ENCODE assay signal across 11 mouse cellular contexts in genomic region chr3:83099139-83099538, GRCm38 (mm10). TPM values are rescaled to one million over a fixed set of nuclear protein-coding genes. Genes with fewer than 3 reads are reported as not detected.
DNase-seq lines count a peak whose midpoint lies in the region; ATAC-seq and TF ChIP-seq lines count a peak whose summit lies in the region.
"Had no signal": no experiment of that assay in that cellular context is flagged by ENCODE, and none has a peak within 500 bp of the region (broad histone marks: within the 10 kb centered on the region; RNA-seq: fewer than 3 reads in every experiment).

No protein-coding gene starts in this region.

- no peak for DNase-seq in kidney, adult 11 months
- DNase-seq in hindbrain, postnatal 0 days (ENCODE audit: low spot score): no peak
- DNase-seq in adrenal gland, postnatal 36 days: no peak
- no peak for DNase-seq in c-Kit-positive CD71-positive TER-119-positive erythroid progenitor cells, embryonic 14.5 days (ENCODE audit: low spot score)
- no peak for DNase-seq in kidney, adult 9 months
- DNase-seq: cerebellum, adult 11-12 months had no signal

- H3K4me3 ChIP-seq in kidney, embryonic 16.5 days (ENCODE audit: low read length): peak overlapping the region; percentile 24
- peak overlapping the region; percentile 29 for H3K4me3 ChIP-seq in forebrain, embryonic 13.5 days
- H3K4me3 ChIP-seq in hindbrain, postnatal 0 days (ENCODE audit: low read length): peak overlapping the region; percentile 31
- peak overlapping the region; percentile 28 for H3K4me3 ChIP-seq in neural tube, embryonic 13.5 days
- H3K4me3 ChIP-seq: liver, embryonic 12.5 days had no signal

- peaks cover 7% of the 10 kb centered on the region; the same call in 1 of the 2 replicates for H3K27me3 ChIP-seq in kidney, embryonic 16.5 days (ENCODE audit: insufficient read depth, low read length)
- H3K27me3 ChIP-seq in forebrain, embryonic 13.5 days: peaks cover 45% of the 10 kb centered on the region
- H3K27me3 ChIP-seq in hindbrain, postnatal 0 days (ENCODE audit: insufficient read depth, low read length): no peaks in the 10 kb centered on the region
- peaks cover 9% of the 10 kb centered on the region; the same call in 1 of the 2 replicates for H3K27me3 ChIP-seq in neural tube, embryonic 13.5 days
- H3K27me3 ChIP-seq: liver, embryonic 12.5 days had no signal

- no peak for ATAC-seq in kidney, embryonic 16.5 days (ENCODE audit: low FRiP score, low TSS enrichment)
- peak; percentile 26; the same call in 1 of the 2 replicates for ATAC-seq in forebrain, embryonic 13.5 days
- peak; percentile 21; the same call in 1 of the 2 replicates for ATAC-seq in hindbrain, postnatal 0 days
- peak; percentile 58; the same call in 1 of the 2 replicates for ATAC-seq in neural tube, embryonic 13.5 days (ENCODE audit: low read depth)
- ATAC-seq: liver, embryonic 12.5 days had no signal

- no peaks in the 10 kb centered on the region for H3K9me3 ChIP-seq in kidney, embryonic 16.5 days (ENCODE audit: low read length)
- H3K9me3 ChIP-seq in forebrain, embryonic 13.5 days (replicated peaks): no peaks in the 10 kb centered on the region
- no peaks in the 10 kb centered on the region for H3K9me3 ChIP-seq in hindbrain, postnatal 0 days (ENCODE audit: low read length)
- no peaks in the 10 kb centered on the region for H3K9me3 ChIP-seq in neural tube, embryonic 13.5 days
- H3K9me3 ChIP-seq: liver, embryonic 12.5 days had no signal

- no peak overlapping the region for H3K27ac ChIP-seq in kidney, embryonic 16.5 days (ENCODE audit: low read length)
- H3K27ac ChIP-seq in forebrain, embryonic 13.5 days: peak overlapping the region; percentile 77
- H3K27ac ChIP-seq in hindbrain, postnatal 0 days: peak overlapping the region; percentile 45; the same call in 1 of the 2 replicates
- peak overlapping the region; percentile 50 for H3K27ac ChIP-seq in neural tube, embryonic 13.5 days (replicated peaks)
- H3K27ac ChIP-seq: liver, embryonic 12.5 days had no signal

- whole genome bisulfite sequencing in kidney, embryonic 16.5 days: 97% methylated on average over 1 of the region's 1 CpGs
- 79% methylated on average over 1 of the region's 1 CpGs for WGBS in forebrain, embryonic 13.5 days
- WGBS in hindbrain, postnatal 0 days: 52% methylated on average over 1 of the region's 1 CpGs
- WGBS in neural tube, embryonic 13.5 days: 69% methylated on average over 1 of the region's 1 CpGs

- no peaks in the 10 kb centered on the region for H3K36me3 ChIP-seq in kidney, embryonic 16.5 days (ENCODE audit: insufficient read depth, low read length)
- H3K36me3 ChIP-seq in forebrain, embryonic 13.5 days (ENCODE audit: poor library complexity, severe bottlenecking): no peaks in the 10 kb centered on the region
- H3K36me3 ChIP-seq in hindbrain, postnatal 0 days (ENCODE audit: insufficient read depth, low read length): no peaks in the 10 kb centered on the region
- no peaks in the 10 kb centered on the region for H3K36me3 ChIP-seq in neural tube, embryonic 13.5 days
- H3K36me3 ChIP-seq: liver, embryonic 12.5 days had no signal

- H3K4me2 ChIP-seq in kidney, embryonic 16.5 days (replicated peaks; ENCODE audit: low read depth, low read length): peak overlapping the region; percentile 52
- H3K4me2 ChIP-seq in forebrain, embryonic 13.5 days: peak overlapping the region; percentile 58
- H3K4me2 ChIP-seq in hindbrain, postnatal 0 days (ENCODE audit: low read depth, low read length): peak overlapping the region; percentile 61
- H3K4me2 ChIP-seq in neural tube, embryonic 13.5 days: peak overlapping the region; percentile 55

- no peak overlapping the region for H3K9ac ChIP-seq in kidney, embryonic 16.5 days (replicated peaks; ENCODE audit: low read length)
- peak overlapping the region; percentile 50 for H3K9ac ChIP-seq in forebrain, embryonic 13.5 days
- 0 out of 2 replicates have a peak overlapping the region, but pooled peaks have one; percentile 25 for H3K9ac ChIP-seq in hindbrain, postnatal 0 days (replicated peaks; ENCODE audit: low read length)
- H3K9ac ChIP-seq in neural tube, embryonic 13.5 days: peak overlapping the region; percentile 60
- H3K9ac ChIP-seq: liver, embryonic 12.5 days had no signal

- TF ChIP-seq CTCF in hindbrain, postnatal 0 days (IDR thresholded peaks at IDR 0.05; ENCODE audit: low read depth): no peak

- H3K4me1 ChIP-seq in kidney, embryonic 16.5 days (ENCODE audit: insufficient read depth, low read length): 0 out of 2 replicates have a peak, but pooled peaks cover 3% of the 10 kb centered on the region
- H3K4me1 ChIP-seq in forebrain, embryonic 13.5 days: peaks cover 26% of the 10 kb centered on the region
- H3K4me1 ChIP-seq in hindbrain, postnatal 0 days (ENCODE audit: insufficient read depth, low read length): peaks cover 6% of the 10 kb centered on the region
- peaks cover 34% of the 10 kb centered on the region for H3K4me1 ChIP-seq in neural tube, embryonic 13.5 days (replicated peaks)
- H3K4me1 ChIP-seq: liver, embryonic 12.5 days had no signal

RNA-seq across cellular contexts. Expression of gene Dchs2, which starts 28.6 kb away (rescaled TPM):
- polyA plus RNA-seq in kidney, embryonic 16.5 days (2015; fragmentation: Nextera tagmentation; extraction: Ambion mirVana): 0.10 and 0.12 TPM in 2 replicates
- 0.12 and 0.13 TPM in 2 replicates for polyA plus RNA-seq in forebrain, embryonic 13.5 days (2015; fragmentation: Nextera tagmentation; extraction: Ambion mirVana)
- total RNA-seq in hindbrain, postnatal 0 days (2014; rRNA removed): 10.5 and 11.1 TPM in 2 replicates
- 0.48 and 0.55 TPM in 2 replicates for polyA plus RNA-seq in hindbrain, postnatal 0 days (2015; fragmentation: Nextera tagmentation; extraction: Ambion mirVana)
- polyA plus RNA-seq in neural tube, embryonic 13.5 days (2015; fragmentation: Nextera tagmentation; extraction: Ambion mirVana): 0.77 and 0.90 TPM in 2 replicates
- under 1 TPM; 0.46 to 0.73 TPM for total RNA-seq in adrenal gland, postnatal 36 days (2021)

RNA-seq across cellular contexts. Expression of gene Plrg1, which starts 43.8 kb away (rescaled TPM):
- polyA plus RNA-seq in kidney, embryonic 16.5 days (2015; fragmentation: Nextera tagmentation; extraction: Ambion mirVana): 103 and 108 TPM in 2 replicates
- polyA plus RNA-seq in forebrain, embryonic 13.5 days (2015; fragmentation: Nextera tagmentation; extraction: Ambion mirVana): 121 and 123 TPM in 2 replicates
- 62.7 and 71.2 TPM in 2 replicates for total RNA-seq in hindbrain, postnatal 0 days (2014; rRNA removed)
- 74.8 and 77.7 TPM in 2 replicates for polyA plus RNA-seq in hindbrain, postnatal 0 days (2015; fragmentation: Nextera tagmentation; extraction: Ambion mirVana)
- 109 and 110 TPM in 2 replicates for polyA plus RNA-seq in neural tube, embryonic 13.5 days (2015; fragmentation: Nextera tagmentation; extraction: Ambion mirVana)
- total RNA-seq in adrenal gland, postnatal 36 days (2021): 10 to 100 TPM; 47.4 to 51.3 TPM

RNA-seq across cellular contexts. Expression of gene Fgb, which starts 49.5 kb away (rescaled TPM):
- 3.2 and 3.6 TPM in 2 replicates for polyA plus RNA-seq in kidney, embryonic 16.5 days (2015; fragmentation: Nextera tagmentation; extraction: Ambion mirVana)
- polyA plus RNA-seq in forebrain, embryonic 13.5 days (2015; fragmentation: Nextera tagmentation; extraction: Ambion mirVana): 0.37 TPM in 1 of 2 replicates, not detected in the other
- not detected in 2 replicates for total RNA-seq in hindbrain, postnatal 0 days (2014; rRNA removed)
- polyA plus RNA-seq in hindbrain, postnatal 0 days (2015; fragmentation: Nextera tagmentation; extraction: Ambion mirVana): not detected in 2 replicates
- polyA plus RNA-seq in neural tube, embryonic 13.5 days (2015; fragmentation: Nextera tagmentation; extraction: Ambion mirVana): 0.07 and 0.08 TPM in 2 replicates
- total RNA-seq in adrenal gland, postnatal 36 days (2021): 1 to 10 TPM in 1 of 2 experiments, not detected in 1; 1.1 TPM
- total RNA-seq: layer of hippocampus, adult 8-10 months had no signal
